Mouse (Mus musculus): ENCODE data around the gene Nxpe3.

Gene Nxpe3

GRCm38 (mm10) chr16:55894893-55895650 is at the start of gene Nxpe3:
Gene Nxpe3 (minus strand): TSS chr16:55895285.
- peak; percentile 83 for DNase-seq

GRCm38 (mm10) chr16:55940781-55941180 is 45.7 kb upstream of the Nxpe3 start:
- DNase-seq: no peak

DNA sequence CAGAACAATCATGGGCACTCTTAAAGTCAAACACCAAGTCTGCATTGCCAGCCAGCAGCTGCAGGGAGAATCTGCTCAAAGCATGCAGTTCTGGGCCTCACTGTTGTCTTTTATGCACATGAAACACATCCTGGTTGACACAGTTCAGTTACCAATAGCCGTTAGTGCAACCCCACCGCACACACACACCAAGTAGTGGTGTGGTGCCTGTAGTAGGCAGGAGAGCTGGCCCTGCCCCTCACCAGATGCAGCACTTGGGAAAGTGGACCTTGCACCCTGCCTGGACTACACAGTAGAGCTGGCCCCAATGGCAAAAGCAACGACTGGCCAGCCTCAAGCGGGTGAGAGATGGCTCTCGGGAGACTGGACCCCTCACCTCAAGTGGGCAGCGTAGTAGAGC is 44.6 kb upstream of the Nxpe3 start:
- no peak for DNase-seq

GRCm38 (mm10) chr16:55938761-55939160 is 43.7 kb upstream of the Nxpe3 start:
- no peak for DNase-seq

DNA sequence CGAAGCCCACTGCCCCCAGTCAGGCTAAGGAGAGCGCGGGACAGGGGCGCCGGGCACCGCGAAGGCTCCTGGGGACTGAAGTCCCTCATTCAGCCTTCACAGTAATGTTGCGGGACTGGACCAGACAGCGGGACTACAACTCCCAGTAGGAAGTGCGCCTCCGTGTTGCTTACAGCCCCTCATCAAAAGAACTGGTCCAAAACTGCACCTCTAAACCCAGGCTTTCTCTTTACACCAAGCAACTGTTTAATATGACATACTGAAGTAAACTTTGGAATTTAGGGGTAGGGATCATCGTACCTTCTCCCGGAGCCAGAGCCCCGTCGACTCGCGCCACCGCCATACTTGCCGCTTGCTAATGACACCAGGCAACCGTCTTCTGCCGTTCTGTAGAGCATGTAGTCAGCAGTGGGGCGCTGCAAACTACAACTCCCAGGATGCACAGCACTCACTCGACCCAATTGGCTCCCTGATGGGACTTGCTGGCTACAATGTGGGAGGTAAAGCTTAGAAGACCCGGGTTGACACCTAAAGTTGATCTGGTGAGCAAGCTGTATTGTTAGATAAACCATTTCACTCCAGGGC is 39.5 kb upstream of the Nxpe3 start, which contains the start of gene Cep97:
Gene Cep97 (minus strand): TSS at position 403 of the 585 bp plus-strand sequence.
- DNase-seq: peak; percentile 75

GRCm38 (mm10) chr16:55933681-55934343 is 38.7 kb upstream of the Nxpe3 start:
- DNase-seq: peak; percentile 49

- no peak for DNase-seq
Observed at GRCm38 (mm10) chr16:55924010-55924409, 28.9 kb upstream of the Nxpe3 start.

- no peak for DNase-seq
Observed at GRCm38 (mm10) chr16:55922079-55922478, 27.0 kb upstream of the Nxpe3 start.

- no peak for DNase-seq
Observed at GRCm38 (mm10) chr16:55914716-55915115, 19.6 kb upstream of the Nxpe3 start.

DNA sequence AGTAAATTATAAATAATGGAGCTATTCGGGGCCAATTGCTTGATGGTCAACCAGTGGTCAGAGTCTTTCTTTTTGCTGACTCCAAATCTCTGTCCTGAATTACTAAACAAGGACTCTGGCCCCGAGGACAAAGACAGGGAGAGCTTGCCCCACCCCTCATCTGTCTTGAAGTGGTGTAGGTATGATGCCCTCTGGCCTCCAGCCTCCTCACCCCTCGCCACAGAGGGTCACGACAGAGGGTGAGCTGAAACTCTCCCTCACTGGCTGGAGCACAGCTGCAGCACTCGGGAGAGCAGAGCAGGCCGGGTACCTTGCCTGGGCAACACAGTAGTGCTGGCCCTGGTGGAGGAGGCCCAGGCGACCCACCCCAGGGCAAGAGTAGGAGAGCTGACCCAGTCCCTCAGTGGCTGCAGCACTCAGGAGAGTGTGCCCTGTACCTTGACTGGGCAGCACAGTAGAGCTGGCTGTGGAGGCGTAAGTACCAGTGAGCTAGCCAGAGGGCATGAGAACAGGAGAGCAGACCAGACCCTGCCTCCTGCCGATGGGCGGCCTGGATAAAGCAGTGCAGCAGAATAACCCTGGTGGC is 15.2 kb upstream of the Nxpe3 start:
- DNase-seq: no peak

DNA sequence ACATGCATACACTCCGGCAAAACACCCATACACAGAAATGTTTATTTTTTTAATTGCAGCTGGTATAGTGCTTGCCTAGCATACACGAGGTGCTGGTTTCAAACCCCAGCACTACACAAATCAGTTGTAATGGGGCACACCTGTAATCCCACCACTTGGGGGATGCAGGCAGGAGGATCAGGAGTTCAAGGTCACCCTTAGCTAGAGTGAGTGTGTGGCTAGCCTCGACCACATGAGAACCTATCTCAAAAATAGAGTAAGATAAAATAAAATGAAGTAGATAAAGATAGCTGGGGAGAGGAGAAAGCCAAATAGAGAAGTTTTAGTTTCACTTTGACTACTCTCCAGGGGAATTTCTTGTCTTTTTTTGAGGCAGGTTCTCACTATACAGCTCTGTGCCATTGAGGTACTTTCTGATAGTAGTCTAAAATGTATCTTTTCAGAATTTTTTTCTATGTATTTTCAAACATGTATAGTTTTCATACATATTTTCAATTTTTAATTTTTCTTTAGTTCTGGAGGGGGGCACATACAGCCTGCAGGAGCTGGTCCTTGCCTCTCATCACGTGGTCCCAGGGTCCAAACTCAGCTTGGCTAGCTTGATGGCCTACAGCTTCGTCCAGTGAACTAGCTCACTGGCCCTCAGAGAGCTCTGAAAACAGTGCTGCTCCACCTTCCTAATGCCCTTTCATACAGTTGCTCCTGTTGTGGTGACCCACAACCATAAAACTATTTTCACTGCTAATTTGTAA is 12.0 kb upstream of the Nxpe3 start:
- DNase-seq: no peak

DNA sequence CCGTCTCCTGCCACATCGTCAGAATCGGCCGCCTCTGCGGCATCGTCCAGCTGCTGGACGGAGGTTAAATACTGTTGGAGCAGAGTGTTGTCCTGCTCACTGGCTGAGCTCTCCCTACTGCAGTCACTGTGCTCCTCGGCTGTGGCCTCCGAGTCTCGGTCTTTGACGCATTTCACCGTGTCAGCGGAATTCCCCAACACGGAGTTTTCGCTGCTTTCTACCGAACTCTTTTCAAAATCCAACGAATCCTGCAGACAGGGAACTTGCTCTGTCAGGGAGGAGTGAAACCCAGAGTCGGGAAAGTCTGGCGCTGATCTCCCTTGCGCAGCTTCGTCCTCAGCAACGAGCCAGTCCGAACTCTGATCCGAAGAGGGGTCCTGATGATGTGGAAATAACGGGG is 10.3 kb upstream of the Nxpe3 start:
- DNase-seq: no peak

- DNase-seq: no peak
Observed at GRCm38 (mm10) chr16:55901839-55902756, 7.0 kb upstream of the Nxpe3 start.

DNA sequence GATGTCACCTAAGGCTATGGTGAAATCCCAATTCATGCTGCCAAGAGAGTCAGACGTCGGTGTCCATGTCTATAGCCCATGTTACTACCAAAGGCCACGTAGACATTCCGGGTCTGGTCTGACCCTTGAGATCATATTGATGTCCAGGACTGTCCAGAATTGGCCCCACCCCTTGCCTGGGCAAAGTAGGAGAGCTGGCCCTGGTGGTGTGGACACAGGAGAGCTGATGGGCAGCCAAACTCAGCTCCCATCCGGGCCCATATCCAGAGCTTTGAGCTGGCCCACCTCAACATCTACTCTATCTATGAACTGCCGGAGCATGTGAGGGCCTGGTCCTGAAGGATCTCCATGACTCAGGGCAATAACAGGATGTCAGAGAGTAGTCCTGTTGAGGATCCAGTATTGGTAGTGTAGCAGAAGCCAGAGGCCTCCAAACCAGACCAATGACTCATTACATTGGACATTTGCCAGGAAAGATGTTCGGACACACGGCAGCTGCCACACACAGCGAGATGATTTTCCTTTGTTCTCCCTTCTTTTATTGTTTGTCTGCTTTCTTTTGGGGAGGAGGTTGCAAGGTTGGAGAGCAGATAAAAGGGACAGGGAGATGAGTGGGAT is 3.4 kb upstream of the Nxpe3 start:
- no peak for DNase-seq

DNA sequence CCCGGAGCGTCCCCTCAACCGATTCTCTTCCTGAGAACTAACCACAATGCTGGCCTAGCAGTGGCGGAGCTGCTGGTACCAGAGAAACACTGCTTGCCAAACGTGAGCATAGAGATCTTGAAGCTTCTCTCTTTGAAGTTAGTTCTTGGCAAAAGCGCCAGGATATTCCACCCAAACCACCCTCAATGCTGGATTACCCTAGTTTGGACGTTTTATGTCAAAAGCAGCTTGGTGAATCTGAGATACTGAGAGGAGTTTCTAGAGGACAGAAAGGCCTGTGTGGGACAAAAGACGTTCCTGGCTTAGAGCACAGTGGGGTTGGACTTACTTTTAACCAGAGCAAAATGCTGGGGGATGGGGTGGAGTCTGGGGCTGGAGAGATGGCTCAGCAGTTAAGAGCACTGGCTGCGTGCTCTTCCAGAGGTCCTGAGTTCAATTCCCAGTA is 588 bp upstream of the Nxpe3 start:
- peak; percentile 16 for DNase-seq

DNA sequence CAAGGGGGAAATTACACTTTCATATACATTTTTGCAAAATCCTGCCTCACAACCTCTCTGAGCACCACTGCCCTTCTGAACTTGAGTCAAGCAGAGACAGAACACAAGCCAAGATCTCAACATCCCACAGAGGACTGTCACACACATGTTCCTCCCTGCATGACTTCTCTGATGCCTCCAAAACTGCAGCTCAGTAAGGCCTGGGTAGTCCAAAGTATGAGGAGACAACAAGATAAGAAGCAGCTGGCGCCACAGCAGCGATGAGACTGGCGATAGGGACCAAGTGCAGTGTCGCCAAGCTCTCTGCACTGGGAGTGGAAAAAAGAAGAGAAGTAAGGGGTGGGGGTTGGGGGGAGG is 571 bp downstream of the Nxpe3 start:
- no peak for DNase-seq

DNA sequence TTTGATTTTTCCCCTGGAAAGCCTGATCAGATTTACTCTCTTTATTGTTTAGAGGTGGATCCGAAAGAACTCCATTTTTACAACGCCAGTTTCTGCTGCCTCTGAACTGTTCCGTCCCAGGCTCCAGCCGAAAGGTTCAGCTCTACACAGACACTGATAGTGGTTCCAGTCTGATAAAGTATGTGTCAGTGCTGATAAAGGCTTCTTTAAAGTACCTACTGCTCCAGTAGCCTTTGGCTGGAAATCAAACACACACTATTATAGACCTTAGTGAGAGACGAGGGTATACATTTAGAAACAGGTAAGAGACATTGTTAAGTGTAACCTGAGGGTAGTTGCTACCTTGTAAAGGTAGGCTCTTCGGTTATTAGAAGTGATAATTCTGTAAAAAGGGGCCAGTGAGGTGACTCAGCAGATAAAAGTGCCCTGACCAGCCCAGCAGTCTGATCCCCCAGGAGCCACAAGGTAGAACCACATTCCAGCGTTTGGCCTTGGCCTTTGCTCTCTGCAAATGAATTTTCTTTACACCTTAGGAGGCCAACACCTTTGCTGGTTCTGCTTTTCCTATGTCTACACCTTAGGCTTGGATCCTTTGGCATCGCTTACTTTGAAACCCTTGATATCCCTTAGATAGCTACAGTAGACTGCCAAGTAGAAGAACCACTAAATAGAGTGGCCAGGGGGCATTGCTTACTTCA is 1.5 kb downstream of the Nxpe3 start:
- no peak for DNase-seq

DNA sequence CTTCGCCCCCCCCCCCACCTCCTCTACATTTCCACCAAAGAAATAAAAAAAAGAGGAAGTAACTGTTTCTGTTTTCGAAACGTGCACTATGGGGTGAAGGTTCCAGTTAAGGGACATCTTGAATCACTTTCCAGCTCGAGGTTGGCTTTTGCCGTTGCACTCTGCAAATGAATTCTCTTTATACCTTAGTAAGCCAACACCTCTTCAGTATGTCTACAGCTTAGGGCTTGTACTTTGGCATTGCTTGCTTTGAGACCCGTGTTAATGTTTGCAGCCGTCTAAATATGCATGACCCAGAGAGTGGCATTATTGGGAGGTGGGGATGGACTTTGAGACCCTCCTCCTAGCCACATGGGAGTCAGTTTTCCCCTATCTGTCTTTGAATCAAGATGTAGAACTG is 2.6 kb downstream of the Nxpe3 start:
- DNase-seq: no peak

DNA sequence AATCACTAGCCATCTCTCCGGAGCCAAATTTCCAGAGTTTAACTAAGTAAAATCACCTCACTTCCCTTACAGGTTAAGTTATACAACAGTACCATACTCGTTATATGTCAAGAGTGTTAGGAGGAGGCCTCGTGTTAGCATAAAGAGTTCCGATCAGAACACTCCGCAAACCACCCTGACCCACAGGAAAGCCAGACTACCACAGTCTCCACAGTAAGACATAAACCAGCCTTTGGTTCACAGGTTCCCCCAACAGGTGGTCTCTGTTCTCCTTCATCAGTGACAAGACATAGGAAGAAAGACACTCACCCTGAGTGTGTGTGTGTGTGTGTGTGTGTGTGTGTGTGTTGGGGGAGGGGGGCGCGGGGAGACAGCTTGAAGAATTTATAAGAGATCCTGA is 3.7 kb downstream of the Nxpe3 start:
- DNase-seq: no peak

DNA sequence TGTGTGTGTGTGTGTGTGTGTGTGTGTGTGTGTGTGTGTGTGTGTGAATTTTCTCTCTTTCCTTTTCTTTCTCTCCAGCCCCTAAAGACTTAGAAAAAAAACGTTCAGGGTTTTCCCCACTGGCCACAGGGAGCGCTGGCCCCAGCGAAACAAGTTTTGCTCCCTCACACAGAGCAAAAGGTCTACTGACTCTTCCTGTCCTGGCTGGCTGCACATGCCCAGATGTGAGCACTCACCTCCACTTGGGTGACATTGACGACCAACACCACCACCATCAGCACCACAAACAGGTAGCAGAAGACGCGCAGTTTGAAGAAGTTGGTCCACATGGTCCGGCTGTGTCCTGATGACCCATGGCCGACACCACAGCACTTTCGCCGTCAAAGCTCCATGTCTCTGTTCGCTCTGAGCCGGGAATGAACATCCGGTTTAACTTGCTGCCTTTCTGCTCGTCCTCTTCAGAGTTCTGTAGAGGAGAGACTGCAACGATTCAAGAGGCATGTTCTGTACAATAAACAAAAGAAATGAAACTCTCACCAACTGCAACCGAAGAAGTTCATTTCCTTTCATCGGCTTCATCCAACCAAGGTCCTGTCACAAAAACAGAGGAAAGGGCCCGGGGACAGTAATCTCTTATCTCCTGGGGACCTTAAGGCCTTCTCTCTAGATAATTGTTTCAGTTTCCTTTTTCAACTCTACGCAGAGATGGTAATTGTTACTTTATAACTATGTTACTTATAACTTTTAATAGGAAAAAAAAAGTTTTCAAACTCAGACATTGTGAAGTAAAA is 4.5 kb downstream of the Nxpe3 start:
- DNase-seq: no peak
